Mouse (Mus musculus): Measurements from ENCODE around the gene Adgra1. TPM values are rescaled to one million over a fixed set of nuclear protein-coding genes. Genes with fewer than 3 reads are reported as not detected.

Adgra1 gene
- under 1 TPM; 0.04 to 0.28 TPM for polyA plus RNA-seq (2017; shearing (Covaris generic))

DNA sequence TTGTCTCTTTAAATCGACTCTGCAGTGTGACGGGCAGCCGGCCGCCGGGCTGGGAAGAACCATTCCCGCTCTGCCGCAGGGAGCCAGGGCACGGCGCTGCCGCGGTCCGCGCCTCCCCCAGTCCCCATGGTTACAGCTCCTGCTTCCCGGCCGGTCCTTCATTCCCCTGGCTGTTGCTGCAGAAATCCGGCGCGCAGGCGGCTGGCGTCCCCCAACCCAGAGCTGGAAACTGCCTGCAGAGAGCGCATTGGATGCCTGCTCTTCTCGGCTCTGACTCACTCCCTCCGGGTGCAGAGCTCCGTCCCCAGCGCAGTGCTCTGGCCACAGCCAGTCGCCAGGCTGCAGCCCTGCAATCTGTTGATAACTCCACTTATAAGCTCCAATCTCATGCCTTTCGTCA, at the start of gene Adgra1:
TSS of gene Adgra1 (plus strand) at position 139 of the 400 bp plus-strand sequence.

GRCm38 (mm10) chr7:139894655-139895557, 60.9 kb downstream of the Adgra1 start, which contains the start of gene Kndc1:
Kndc1 (plus strand) TSS chr7:139894696.

Other genes starting within 250 kb of the Adgra1 start
- 1 to 10 TPM in 1 of 2 experiments, under 1 TPM in 1; 0.24 to 1.3 TPM for gene Cfap46, start 150.4 kb upstream of the Adgra1 start, polyA plus RNA-seq (2017; shearing (Covaris generic))
- under 1 TPM; 0.70 to 0.91 TPM for gene Kndc1, start 60.5 kb downstream of the Adgra1 start, polyA plus RNA-seq (2017; shearing (Covaris generic))
- gene Utf1, start 109.6 kb downstream of the Adgra1 start, polyA plus RNA-seq (2017; shearing (Covaris generic)): 1 to 10 TPM; 5.4 to 9.6 TPM
- 1 to 10 TPM in 1 of 2 experiments, under 1 TPM in 1; 0.39 to 1.9 TPM for gene 6430531B16Rik, start 144.6 kb downstream of the Adgra1 start, polyA plus RNA-seq (2017; shearing (Covaris generic))
- gene Adam8, start 158.4 kb downstream of the Adgra1 start, polyA plus RNA-seq (2017; shearing (Covaris generic)): 10 to 100 TPM; 20.5 to 23.5 TPM
- 10 to 100 TPM; 54.6 to 56.9 TPM for gene Zfp511, start 202.2 kb downstream of the Adgra1 start, polyA plus RNA-seq (2017; shearing (Covaris generic))
- 10 to 100 TPM; 30.8 to 44.8 TPM for gene Tubgcp2, start 202.5 kb downstream of the Adgra1 start, polyA plus RNA-seq (2017; shearing (Covaris generic))
- under 1 TPM in 1 of 2 experiments, not detected in 1; 0.43 TPM for gene Msx3, start 214.9 kb downstream of the Adgra1 start, polyA plus RNA-seq (2017; shearing (Covaris generic))
- under 1 TPM; 0.13 to 0.23 TPM for gene Caly, start 248.4 kb downstream of the Adgra1 start, polyA plus RNA-seq (2017; shearing (Covaris generic))